Mouse (Mus musculus) limb, embryonic 14.5 days (tissue): ENCODE data around the gene Ndrg4. TPM values are rescaled to one million over a fixed set of nuclear protein-coding genes. Genes with fewer than 3 reads are reported as not detected.
A peak's percentile ranks its signal among the peaks of the same experiment; 100 is the strongest.

Experiments used
- ATAC-seq: fragments of 200-750 bp; cut with Nextera tagmentation; 2 replicates; pipeline ENCODE4 v1.8.0; 2017; ENCODE audit warnings: low read depth, moderate number of reproducible peaks, moderate TSS enrichment; ENCODE audit not compliant: low FRiP score
- DNase-seq: peaks from one replicate; pipeline ENCODE4 v3.0.0-alpha.2; 2015; ENCODE audit warnings: low spot score
- H3K27ac ChIP-seq: fragments of 300-500 bp; sonication (generic); replicated peaks from 2 replicates; pipeline ENCODE4 v1.5.1; 2014; ENCODE audit warnings: low read depth, mild to moderate bottlenecking, low read length, moderate library complexity, mixed read lengths
- H3K27me3 ChIP-seq: fragments of 300-500 bp; sonication (generic); 2 replicates; pipeline ENCODE4 v1.6.1; 2014; ENCODE audit warnings: low read length, mixed read lengths; ENCODE audit not compliant: control insufficient read depth, insufficient read depth
- H3K36me3 ChIP-seq: fragments of 300-500 bp; sonication (generic); 2 replicates; pipeline ENCODE4 v1.6.1; 2014; ENCODE audit warnings: mild to moderate bottlenecking, low read length, moderate library complexity, mixed read lengths; ENCODE audit not compliant: control insufficient read depth, insufficient read depth
- H3K4me1 ChIP-seq: fragments of 300-500 bp; sonication (generic); 2 replicates; pipeline ENCODE4 v1.6.1; 2014; ENCODE audit warnings: antibody characterized with exemption, low read length, mixed read lengths; ENCODE audit not compliant: control insufficient read depth, insufficient read depth
- H3K4me2 ChIP-seq: fragments of 300-500 bp; sonication (generic); replicated peaks from 2 replicates; pipeline ENCODE4 v1.6.1; 2014; ENCODE audit warnings: low read depth, mild to moderate bottlenecking, low read length, moderate library complexity; ENCODE audit not compliant: severe bottlenecking
- H3K4me3 ChIP-seq: fragments of 300-500 bp; sonication (generic); replicated peaks from 2 replicates; pipeline ENCODE4 v1.5.1; 2014; ENCODE audit warnings: low read length
- H3K9ac ChIP-seq: fragments of 300-500 bp; sonication (generic); 2 replicates; pipeline ENCODE4 v1.6.1; 2014; ENCODE audit warnings: mild to moderate bottlenecking, low read depth, low read length, moderate library complexity; ENCODE audit not compliant: severe bottlenecking
- H3K9me3 ChIP-seq: fragments of 300-500 bp; sonication (generic); 2 replicates; pipeline ENCODE4 v1.6.1; 2016; ENCODE audit warnings: low read length; ENCODE audit not compliant: control insufficient read depth
- POLR2A ChIP-seq: fragments of 200-500 bp; IDR thresholded peaks from 2 replicates; pipeline ENCODE4 v1.8.0; 2012; ENCODE audit warnings: inconsistent platforms, mild to moderate bottlenecking, moderate library complexity, borderline replicate concordance; ENCODE audit not compliant: insufficient read depth, insufficient read length; ENCODE audit errors: extremely low read depth
- WGBS: fragments of 180-500 bp; shearing (Covaris S2); extraction: QIAGEN DNeasy Blood & Tissue Kit; methylation state at CpG from one replicate; pipeline ENCODE4 v1.1.7; 2014; 5-methylcytosine and 5-hydroxymethylcytosine counted together
- polyA plus RNA-seq, 2 experiments: library from polyadenylated mRNA; depleted of rRNA in 1 of 2; stranded (reverse) in 1 of 2; unstranded in 1 of 2; fragments of >200 nt; fragmentation: Nextera tagmentation in 1 of 2; extraction: Ambion mirVana in 1 of 2; gene quantifications; 2 replicates each; pipeline versions ENCODE4 v1.2.1 to v1.2.3; 2012 to 2014

Ndrg4 gene
- polyA plus RNA-seq, 2 experiments: 22.3 to 35.3 TPM

DNA sequence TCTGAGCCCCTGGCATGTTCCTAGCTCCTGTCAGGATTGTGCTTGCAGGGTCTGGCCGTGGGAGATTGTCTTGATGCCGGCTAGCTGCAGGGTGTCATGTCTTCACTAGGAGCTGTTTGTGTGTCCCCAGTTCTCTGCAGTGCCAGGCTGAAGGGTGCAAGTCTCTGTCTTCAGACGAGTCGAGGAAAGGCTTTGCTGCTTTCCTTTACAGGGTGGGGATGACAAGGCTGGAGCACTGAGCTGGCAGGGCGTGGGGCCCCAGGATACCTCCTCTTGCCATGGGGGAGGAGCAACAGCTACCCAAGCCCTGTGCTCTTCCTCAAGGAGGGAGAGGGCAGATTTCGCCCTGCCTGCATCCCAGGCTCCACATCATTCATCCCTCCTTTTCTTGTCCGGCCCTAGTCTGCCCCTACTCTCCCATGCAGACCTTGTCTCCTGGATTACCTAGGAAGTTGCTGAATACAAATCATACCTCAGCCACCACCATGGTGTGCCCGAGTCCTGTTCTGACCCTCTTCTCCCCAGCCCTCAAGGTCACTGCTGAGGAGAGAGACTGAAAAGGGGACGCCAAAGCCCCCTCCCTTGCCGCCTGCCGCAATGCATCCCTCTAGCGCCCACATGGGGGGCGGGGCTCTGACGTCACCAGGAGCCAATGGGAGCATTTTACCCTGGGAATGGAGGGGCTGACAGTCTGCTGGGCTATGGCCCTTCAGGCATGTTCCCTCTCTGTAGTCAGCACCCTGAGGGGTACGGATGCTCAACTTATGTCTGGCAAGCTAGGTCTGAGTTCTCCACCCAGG lies 26.9 kb downstream of the Ndrg4 start:
- Histone ChIP-seq H3K4me2 (peak overlapping the region; percentile 97), H3K27ac (no peak overlapping the region), H3K9me3 (no peaks in the 10 kb centered on the region), H3K4me1 (peaks cover 15% of the 10 kb centered on the region), H3K9ac (peak overlapping the region; percentile 59), H3K4me3 (peak overlapping the region; percentile 61), H3K36me3 (no peaks in the 10 kb centered on the region), H3K27me3 (no peaks in the 10 kb centered on the region)
- 1% methylated on average over 15 of the region's 15 CpGs for WGBS
- TF ChIP-seq POLR2A: no peak
- DNase-seq: peak; percentile 54
- no peak for ATAC-seq

DNA sequence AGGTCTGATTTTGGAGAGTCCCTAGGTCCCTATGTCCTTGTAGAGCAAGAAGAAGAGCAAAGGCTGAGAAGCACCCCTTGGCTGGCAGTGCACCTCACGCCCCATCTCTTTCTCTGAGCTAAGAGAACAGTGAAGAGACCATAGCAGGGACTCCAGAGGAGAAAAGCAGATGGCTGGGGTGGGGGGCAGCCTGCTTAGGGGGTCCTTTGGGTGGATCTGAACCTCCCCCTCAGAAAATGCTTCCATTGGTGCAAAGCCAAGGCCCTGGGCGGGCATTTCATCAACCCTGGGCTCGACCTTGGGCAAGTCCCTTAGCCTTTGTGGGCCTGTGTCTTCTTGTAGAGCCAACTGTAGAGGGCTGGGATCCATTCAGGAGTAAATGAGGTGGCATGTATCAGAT lies 27.8 kb downstream of the Ndrg4 start:
- Histone ChIP-seq H3K27ac (no peak overlapping the region), H3K36me3 (no peaks in the 10 kb centered on the region), H3K9me3 (no peaks in the 10 kb centered on the region), H3K9ac (no peak overlapping the region), H3K27me3 (no peaks in the 10 kb centered on the region), H3K4me2 (no peak overlapping the region), H3K4me1 (peaks cover 15% of the 10 kb centered on the region), H3K4me3 (no peak overlapping the region)
- DNase-seq (no peak), ATAC-seq (no peak)
- TF ChIP-seq POLR2A: no peak
- WGBS: 84% methylated on average over 3 of the region's 3 CpGs

DNA sequence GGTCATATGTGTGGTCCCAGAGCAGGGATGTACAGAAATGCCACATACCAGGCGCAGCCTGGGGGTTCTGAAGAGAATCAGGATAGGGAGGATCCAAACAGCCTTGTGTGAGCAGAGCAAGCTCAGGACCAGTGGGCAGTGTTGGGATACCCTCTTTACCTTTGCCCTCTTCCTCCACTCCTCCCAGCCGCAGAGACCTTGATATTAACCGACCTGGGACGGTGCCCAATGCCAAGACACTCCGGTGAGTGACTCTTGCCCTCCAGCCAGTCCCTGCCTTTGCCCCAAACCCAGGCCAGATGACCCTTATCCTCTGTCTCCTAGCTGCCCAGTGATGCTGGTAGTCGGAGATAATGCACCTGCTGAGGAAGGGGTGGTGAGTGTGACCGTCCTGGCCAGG lies 32.8 kb downstream of the Ndrg4 start:
- Histone ChIP-seq H3K4me3 (no peak overlapping the region), H3K9ac (no peak overlapping the region), H3K27ac (no peak overlapping the region), H3K9me3 (no peaks in the 10 kb centered on the region), H3K36me3 (no peaks in the 10 kb centered on the region), H3K4me2 (no peak overlapping the region), H3K4me1 (peaks cover under 1% of the 10 kb centered on the region; the same call in 1 of the 2 replicates), H3K27me3 (no peaks in the 10 kb centered on the region)
- no peak for DNase-seq
- TF ChIP-seq POLR2A: no peak
- no peak for ATAC-seq
- WGBS: 84% methylated on average over 7 of the region's 7 CpGs

DNA sequence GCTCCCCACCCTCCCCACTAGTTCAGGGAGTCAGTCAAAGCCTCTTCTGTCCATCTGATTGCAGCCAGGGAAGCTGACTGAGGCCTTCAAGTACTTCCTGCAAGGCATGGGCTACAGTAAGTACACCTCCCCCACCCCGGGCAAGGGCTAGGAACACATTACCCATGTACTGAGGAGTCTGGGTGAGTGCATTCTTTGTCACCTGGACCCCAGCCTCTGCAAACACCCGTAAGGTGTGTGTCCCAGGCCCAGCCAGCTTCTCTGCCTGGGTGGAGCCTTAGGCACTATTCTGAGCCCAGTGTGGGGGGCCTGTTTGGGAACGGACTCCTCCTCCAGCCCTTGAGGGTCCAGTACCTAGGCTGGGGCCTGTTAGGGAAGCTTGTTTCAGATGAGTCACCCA lies 34.2 kb downstream of the Ndrg4 start:
- H3K36me3 ChIP-seq: no peaks in the 10 kb centered on the region
- no peaks in the 10 kb centered on the region for H3K27me3 ChIP-seq
- H3K4me1 ChIP-seq: no peaks in the 10 kb centered on the region
- TF ChIP-seq POLR2A: no peak
- no peak overlapping the region for H3K4me3 ChIP-seq
- H3K9me3 ChIP-seq: no peaks in the 10 kb centered on the region
- H3K9ac ChIP-seq: no peak overlapping the region
- 65% methylated on average over 3 of the region's 3 CpGs for WGBS
- no peak for ATAC-seq
- no peak overlapping the region for H3K4me2 ChIP-seq
- no peak overlapping the region for H3K27ac ChIP-seq
- DNase-seq: no peak

DNA sequence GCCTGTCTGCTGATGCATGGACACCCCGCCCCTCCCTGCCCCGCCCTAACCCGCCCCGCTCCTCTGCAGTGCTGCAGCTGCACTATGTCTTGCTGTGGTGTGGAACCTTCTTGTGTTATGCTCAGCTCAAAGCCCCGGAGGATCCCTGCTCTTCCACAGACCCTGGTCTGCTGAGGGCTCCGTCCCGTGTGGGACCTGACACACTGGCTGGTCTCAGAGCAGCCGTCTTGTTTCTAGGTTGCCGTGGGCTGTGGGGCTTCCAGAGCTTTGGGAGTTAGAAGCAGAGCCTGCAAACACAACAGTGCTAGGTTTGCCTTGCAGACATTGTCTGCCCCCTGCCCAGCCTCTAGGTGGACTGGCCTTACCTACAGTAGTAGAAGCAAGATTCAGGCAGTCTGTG lies 35.6 kb downstream of the Ndrg4 start:
- Histone ChIP-seq H3K4me1 (peaks cover 6% of the 10 kb centered on the region; the same call in 1 of the 2 replicates), H3K4me2 (no peak overlapping the region), H3K27ac (no peak overlapping the region), H3K9ac (no peak overlapping the region), H3K27me3 (no peaks in the 10 kb centered on the region), H3K4me3 (no peak overlapping the region), H3K36me3 (0 out of 2 replicates have a peak, but pooled peaks cover 3% of the 10 kb centered on the region), H3K9me3 (no peaks in the 10 kb centered on the region)
- ATAC-seq (no peak), DNase-seq (no peak)
- 80% methylated on average over 9 of the region's 9 CpGs for WGBS
- no peak for TF ChIP-seq POLR2A
